Mouse (Mus musculus): ENCODE data around the gene Atpif1.
A peak's percentile ranks its signal among the peaks of the same experiment; 100 is the strongest.
"Not testable (repeated sequence)": the region's sequence is repeated elsewhere in the genome, so short reads cannot be mapped to it uniquely, and the experiment has no call there.

Gene Atpif1

GRCm38 (mm10) chr4:132491057-132491456, 42.4 kb downstream of the Atpif1 start:
- no peak for DNase-seq (ENCODE audit: low spot score)

GRCm38 (mm10) chr4:132490273-132491010, 43.0 kb downstream of the Atpif1 start:
- DNase-seq (ENCODE audit: low spot score), result no peak

- DNase-seq (ENCODE audit: low spot score), result peak; percentile 46
These were observed 44.5 kb downstream of the Atpif1 start for GRCm38 (mm10) chr4:132488976-132489375.

DNA sequence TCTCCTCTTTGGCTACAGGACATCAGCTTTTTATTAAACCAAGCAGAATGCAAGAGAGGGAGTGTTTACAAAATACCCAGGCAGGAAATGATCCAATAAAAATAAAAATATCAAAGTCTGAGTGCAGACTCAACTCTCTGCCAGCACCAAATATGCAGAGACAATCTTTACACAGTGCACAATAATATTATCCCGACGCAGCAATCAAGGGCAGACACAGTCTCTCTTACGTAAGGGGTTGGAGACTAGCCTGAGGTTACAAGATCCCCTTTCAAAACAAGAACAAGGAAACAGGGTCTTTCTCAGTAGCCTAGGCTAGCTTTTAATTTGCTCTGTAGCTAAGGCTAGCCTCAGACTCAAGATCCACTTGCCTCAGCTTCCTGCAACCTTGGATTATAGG, 44.9 kb downstream of the Atpif1 start:
- peak; percentile 51 for DNase-seq (ENCODE audit: low spot score)

- no peak for DNase-seq (ENCODE audit: low spot score)
These were observed 48.6 kb downstream of the Atpif1 start for GRCm38 (mm10) chr4:132484820-132485219.

GRCm38 (mm10) chr4:132484231-132484630, 49.2 kb downstream of the Atpif1 start:
- DNase-seq (ENCODE audit: low spot score), result no peak

DNA sequence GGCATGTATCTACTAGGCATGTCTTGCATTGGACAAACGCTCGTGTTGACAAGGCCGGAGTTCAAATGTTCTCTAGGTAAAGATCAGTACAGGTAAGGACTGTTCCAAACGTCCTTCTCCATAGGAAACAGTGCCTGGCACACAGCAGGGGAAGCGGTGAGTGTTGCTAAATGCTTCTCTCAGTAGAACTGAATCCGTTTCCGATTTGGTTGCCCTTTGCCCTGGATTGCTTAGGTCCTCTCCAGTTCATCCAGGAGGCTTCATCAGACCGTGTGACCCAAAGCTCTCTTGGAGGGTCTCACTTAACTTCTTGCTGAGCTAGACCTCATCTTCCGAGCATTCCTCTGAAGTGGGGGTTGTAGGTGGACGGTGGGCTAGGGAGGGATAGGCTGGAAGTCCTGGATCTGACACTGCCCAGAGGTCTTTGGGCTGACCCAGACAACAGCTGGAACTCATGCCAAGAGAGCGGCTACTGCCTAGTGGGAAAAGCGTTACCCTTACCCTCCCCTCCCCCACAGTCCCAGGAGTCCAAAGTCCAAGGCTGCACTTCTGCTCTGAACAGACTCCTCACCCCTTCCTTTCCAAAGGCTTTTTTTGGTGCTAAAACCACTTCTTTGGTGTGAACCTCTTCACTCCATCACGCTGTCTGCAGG, 50.4 kb downstream of the Atpif1 start:
- DNase-seq (ENCODE audit: low spot score), result no peak

- DNase-seq (ENCODE audit: low spot score), result not testable (repeated sequence)
These were observed 51.4 kb downstream of the Atpif1 start for GRCm38 (mm10) chr4:132482104-132482503.

All from lung, postnatal 25 days (tissue).